Mouse (Mus musculus): Measurements from ENCODE around the gene Ift81.

DNA sequence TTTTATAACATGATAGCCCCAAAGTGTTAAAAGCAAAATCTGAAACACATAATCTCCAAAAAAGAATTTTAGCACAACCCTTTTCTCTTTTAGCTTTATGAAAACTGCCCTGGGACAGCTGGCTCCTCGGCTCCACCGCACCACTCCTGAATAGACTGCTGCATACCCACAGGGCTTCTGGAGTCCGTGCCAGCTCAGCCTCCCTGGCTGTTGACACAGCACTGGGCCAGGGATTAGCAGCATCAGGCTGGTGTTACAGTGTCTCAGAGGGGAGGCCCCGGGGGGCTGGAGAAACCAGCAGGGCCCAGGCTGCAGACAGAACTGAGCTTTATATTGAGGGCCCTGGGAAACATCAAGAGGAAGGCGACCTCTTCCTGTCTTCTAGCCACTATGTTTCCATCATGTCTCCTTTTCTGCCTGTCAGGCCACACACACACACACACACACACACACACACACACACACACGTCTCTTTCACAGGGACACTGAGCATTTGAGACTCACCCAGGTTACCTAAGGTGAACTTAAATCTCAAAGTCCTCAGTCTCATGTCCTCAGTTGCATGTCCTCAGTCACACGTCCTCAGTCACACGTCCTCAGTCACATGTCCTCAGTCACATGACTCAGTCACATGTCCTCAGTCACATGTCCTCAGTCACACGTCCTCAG is 33.1 kb upstream of the Ift81 start:
- no peak for TF ChIP-seq EP300 (IDR thresholded peaks at IDR 0.05)
- TF ChIP-seq CTCF (IDR thresholded peaks at IDR 0.05): no peak
